Mouse (Mus musculus) limb, embryonic 12.5 days (tissue): ENCODE measurements around the gene Myo18b. TPM values are rescaled to one million over a fixed set of nuclear protein-coding genes. Genes with fewer than 3 reads are reported as not detected.

Experiments
- ATAC-seq: fragments of 200-750 bp; cut with Nextera tagmentation; 2 replicates; pipeline ENCODE4 v1.8.0; 2017; ENCODE audit warnings: low read depth, moderate TSS enrichment; ENCODE audit not compliant: insufficient number of reproducible peaks, insufficient read depth, low FRiP score, low TSS enrichment
- H3K27ac ChIP-seq: fragments of 300-500 bp; sonication (generic); 2 replicates; pipeline ENCODE4 v1.5.1; 2016; ENCODE audit warnings: mild to moderate bottlenecking, moderate library complexity
- H3K27me3 ChIP-seq: fragments of 300-500 bp; sonication (generic); 2 replicates; pipeline ENCODE4 v1.6.1; 2016; ENCODE audit warnings: mild to moderate bottlenecking, moderate library complexity
- H3K36me3 ChIP-seq: fragments of 300-500 bp; sonication (generic); 2 replicates; pipeline ENCODE4 v1.6.1; 2016; ENCODE audit warnings: mild to moderate bottlenecking, moderate library complexity
- H3K4me1 ChIP-seq: fragments of 300-500 bp; sonication (generic); replicated peaks from 2 replicates; pipeline ENCODE4 v1.6.1; 2016
- H3K4me2 ChIP-seq: fragments of 300-500 bp; sonication (generic); 2 replicates; pipeline ENCODE4 v1.6.1; 2016; ENCODE audit warnings: mild to moderate bottlenecking, moderate library complexity
- H3K4me3 ChIP-seq: fragments of 300-500 bp; sonication (generic); replicated peaks from 2 replicates; pipeline ENCODE4 v1.5.1; 2016; ENCODE audit warnings: mild to moderate bottlenecking
- H3K9ac ChIP-seq: fragments of 300-500 bp; sonication (generic); replicated peaks from 2 replicates; pipeline ENCODE4 v1.6.1; 2016; ENCODE audit warnings: mild to moderate bottlenecking, moderate library complexity
- H3K9me3 ChIP-seq: fragments of 300-500 bp; sonication (generic); 2 replicates; pipeline ENCODE4 v1.6.1; 2016; ENCODE audit warnings: mild to moderate bottlenecking, moderate library complexity
- WGBS: fragments of 180-500 bp; shearing (Covaris S2); methylation state at CpG from one replicate; pipeline ENCODE4 v1.1.7; 2016; 5-methylcytosine and 5-hydroxymethylcytosine counted together
- polyA plus RNA-seq: library from polyadenylated mRNA; unstranded; fragments of >200 nt; fragmentation: Nextera tagmentation; extraction: Ambion mirVana; gene quantifications from 2 replicates; pipeline ENCODE4 v1.2.1, GENCODE M21; 2016

The Myo18b gene
- polyA plus RNA-seq, 1 experiment from 2014 or later, result 1.5 TPM

DNA sequence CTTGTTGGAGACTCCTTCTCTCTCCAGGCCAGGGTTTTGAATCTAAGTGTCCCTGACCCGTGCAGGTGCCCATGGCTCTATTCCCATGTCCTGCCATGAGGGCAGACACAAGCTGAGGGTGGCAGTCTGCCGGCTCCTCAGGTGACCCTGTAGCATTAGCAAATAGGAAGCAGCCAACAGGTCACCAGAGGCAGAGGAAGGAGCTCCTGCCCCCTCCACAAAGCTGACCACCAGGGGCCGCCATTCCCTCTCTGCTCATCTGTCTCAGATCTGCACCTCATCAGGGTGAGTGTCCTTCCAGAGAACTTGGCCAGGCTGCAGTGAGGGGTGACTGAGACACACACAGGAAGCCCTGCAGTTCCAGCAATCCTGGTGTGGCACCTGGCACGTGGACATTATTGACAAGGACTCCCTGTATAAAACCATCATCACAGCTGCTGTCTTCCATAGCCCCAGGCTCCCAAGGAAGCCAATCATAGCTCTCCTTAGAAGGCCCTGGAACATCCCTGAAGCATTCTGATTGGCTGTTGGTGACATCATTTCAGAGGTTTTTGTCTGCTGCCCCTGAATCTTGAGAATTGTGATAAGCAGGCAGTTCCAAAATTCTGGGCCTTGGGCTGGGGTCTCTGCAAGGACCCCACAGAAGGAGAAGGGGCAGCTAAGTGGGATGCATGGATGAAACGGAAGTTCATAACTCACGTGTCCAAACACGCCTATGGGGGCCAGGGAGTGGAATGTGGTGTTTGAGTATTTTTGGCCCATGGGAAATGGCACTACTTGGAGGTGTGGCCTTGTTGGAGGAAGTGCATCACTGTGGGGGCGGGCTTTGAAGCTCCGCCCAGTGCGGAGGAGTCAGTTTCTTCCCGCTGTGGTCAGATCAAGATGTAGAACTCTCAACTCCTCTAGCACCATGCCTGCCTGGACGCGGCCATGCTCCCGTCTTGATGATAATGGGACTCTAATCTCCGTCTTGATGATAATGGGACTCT, 104.1 kb downstream of the Myo18b start:
- 80% methylated on average over 15 of the region's 15 CpGs for WGBS
- Histone ChIP-seq H3K9me3 (no peaks in the 10 kb centered on the region), H3K4me2 (no peak overlapping the region), H3K4me1 (no peaks in the 10 kb centered on the region), H3K27ac (no peak overlapping the region), H3K9ac (no peak overlapping the region), H3K36me3 (no peaks in the 10 kb centered on the region), H3K27me3 (no peaks in the 10 kb centered on the region), H3K4me3 (no peak overlapping the region)
- no peak for ATAC-seq

DNA sequence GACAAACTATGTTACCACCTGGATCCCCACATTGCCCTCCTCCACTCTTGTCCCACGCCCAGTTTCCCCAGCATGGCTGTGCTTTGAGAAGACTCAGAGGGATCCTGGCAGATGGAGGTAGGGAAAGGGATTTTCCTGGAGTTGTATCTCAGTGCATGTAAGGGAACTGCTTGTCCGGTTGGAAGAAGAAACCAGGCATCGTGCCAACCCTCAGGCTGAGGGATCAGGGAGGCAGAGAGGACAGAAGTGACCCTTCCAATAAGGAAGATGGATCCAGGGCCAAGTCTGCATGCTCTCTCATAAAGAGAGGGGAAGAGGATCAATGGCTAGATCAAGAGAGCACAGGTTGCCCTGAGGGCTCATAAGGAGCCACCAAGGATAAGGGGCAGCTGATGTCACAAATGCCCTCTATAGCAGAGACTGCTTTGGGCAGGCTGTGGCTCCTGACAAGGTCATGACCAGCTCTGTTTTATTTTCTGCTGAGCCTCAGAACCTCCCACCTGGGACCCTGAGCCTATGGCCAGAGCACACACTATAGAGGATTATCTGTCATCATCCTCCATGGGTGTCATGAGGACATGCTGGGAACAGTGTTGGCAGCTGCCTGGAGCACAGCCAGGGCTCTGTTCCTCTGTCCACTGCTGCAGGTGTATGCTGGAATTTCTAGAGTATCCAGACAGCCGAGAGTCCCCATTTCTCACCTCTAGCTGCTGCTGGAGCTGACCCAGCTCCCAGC, 105.6 kb downstream of the Myo18b start:
- Histone ChIP-seq H3K36me3 (no peaks in the 10 kb centered on the region), H3K4me1 (no peaks in the 10 kb centered on the region), H3K27ac (no peak overlapping the region), H3K27me3 (no peaks in the 10 kb centered on the region), H3K9ac (no peak overlapping the region), H3K9me3 (no peaks in the 10 kb centered on the region), H3K4me2 (no peak overlapping the region), H3K4me3 (no peak overlapping the region)
- no peak for ATAC-seq
- 73% methylated on average over 4 of the region's 4 CpGs for WGBS

DNA sequence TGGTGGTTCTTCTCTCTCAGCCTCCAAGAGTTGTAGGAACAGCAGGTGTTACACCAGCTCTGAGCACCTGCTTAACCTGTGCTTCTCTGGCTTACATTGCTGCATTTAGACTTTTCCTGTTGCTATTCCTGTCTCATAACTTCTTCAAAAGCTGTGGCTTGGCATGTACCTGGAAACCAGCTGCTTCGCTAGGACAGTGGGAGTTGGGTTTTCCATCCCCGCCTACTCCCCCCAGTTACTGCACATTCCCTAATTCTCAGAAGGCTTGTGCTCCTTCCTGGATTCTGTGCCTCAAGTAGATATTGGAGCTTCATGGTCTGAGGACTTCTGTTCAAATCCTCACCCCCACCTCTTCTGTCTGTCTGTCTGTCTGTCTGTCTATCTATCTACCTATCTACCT, 107.7 kb downstream of the Myo18b start:
- no peak overlapping the region for H3K9ac ChIP-seq
- no peak for ATAC-seq
- H3K4me1 ChIP-seq, result no peaks in the 10 kb centered on the region
- H3K9me3 ChIP-seq, result no peaks in the 10 kb centered on the region
- H3K27me3 ChIP-seq, result no peaks in the 10 kb centered on the region
- H3K27ac ChIP-seq, result no peak overlapping the region
- no peak overlapping the region for H3K4me3 ChIP-seq
- no peak overlapping the region for H3K4me2 ChIP-seq
- WGBS, result 86% methylated on average over 2 of the region's 2 CpGs
- H3K36me3 ChIP-seq, result no peaks in the 10 kb centered on the region

DNA sequence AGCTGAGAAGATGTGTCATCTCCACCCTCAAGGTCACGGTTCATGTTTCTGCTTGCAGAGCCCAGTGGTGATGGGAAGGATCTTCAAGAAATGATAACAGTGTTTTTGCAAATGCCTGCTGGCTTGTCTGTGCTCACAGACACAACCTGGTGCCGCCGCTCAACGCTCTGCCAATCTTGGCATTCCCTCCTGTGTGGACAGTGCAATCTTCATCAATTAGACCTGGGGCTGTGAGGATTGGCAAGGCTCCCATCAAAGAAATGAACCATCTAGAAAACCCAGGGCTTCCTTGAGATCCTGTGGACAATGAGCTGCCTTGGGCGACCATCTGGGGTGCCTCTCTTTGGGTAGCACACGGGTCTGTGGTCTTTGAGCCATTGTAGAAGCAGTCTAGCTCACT, 109.4 kb downstream of the Myo18b start:
- no peaks in the 10 kb centered on the region for H3K4me1 ChIP-seq

DNA sequence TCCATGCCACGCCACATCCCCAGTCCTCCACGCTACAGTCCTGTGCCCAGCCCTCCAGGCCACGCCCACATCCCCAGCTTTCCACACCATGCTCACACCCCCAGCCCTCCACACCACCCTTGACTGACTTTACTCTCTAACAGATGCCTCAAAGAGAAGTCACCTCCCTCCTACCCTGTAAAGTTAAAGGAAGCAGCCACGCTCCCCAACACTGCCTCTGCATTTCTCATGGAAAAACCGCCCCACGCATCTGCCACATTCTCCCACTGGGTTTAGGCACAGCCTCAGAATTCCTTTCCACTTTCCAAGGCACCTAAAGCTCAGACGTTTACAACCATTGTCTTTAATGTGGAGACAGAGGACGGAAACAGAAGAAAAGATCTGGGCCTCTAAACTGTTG, 110.1 kb downstream of the Myo18b start:
- H3K36me3 ChIP-seq, result no peaks in the 10 kb centered on the region
- no peaks in the 10 kb centered on the region for H3K27me3 ChIP-seq
- no peak overlapping the region for H3K27ac ChIP-seq
- H3K4me2 ChIP-seq, result no peak overlapping the region
- WGBS, result 76% methylated on average over 8 of the region's 8 CpGs
- H3K9ac ChIP-seq, result no peak overlapping the region
- ATAC-seq, result no peak
- H3K4me1 ChIP-seq, result no peaks in the 10 kb centered on the region
- no peak overlapping the region for H3K4me3 ChIP-seq
- H3K9me3 ChIP-seq, result peaks cover 3% of the 10 kb centered on the region; the same call in 1 of the 2 replicates

More for the DNA sequence above, 109.4 kb downstream of the Myo18b start:
- no peak overlapping the region for H3K4me3 ChIP-seq
- no peaks in the 10 kb centered on the region for H3K27me3 ChIP-seq
- H3K4me2 ChIP-seq, result no peak overlapping the region
- no peak for ATAC-seq
- H3K27ac ChIP-seq, result no peak overlapping the region
- WGBS, result 90% methylated on average over 6 of the region's 6 CpGs
- H3K9ac ChIP-seq, result no peak overlapping the region
- no peaks in the 10 kb centered on the region for H3K36me3 ChIP-seq
- H3K9me3 ChIP-seq, result no peaks in the 10 kb centered on the region

DNA sequence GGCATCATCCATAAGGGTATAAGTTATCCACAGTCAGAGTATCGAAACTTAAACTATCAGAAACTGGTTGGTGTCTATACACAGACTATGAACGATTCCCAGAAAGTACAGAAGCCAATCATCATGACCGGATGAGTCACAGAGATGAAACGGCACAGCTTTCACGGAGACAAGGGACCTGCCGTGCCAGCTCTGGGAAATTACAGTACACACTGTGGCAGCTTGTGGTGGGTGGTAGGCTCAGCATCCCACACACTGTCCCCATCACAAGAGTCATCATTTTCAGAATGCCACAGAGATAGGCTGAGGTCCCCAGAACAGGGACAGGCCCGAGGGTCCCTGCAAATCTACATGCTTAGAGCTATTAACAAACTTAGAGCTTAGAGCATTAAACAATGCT, 114.4 kb downstream of the Myo18b start:
- no peak overlapping the region for H3K27ac ChIP-seq
- ATAC-seq, result no peak
- H3K9ac ChIP-seq, result no peak overlapping the region
- no peaks in the 10 kb centered on the region for H3K4me1 ChIP-seq
- no peak overlapping the region for H3K4me3 ChIP-seq
- H3K4me2 ChIP-seq, result no peak overlapping the region
- WGBS, result 86% methylated on average over 7 of the region's 7 CpGs
- H3K36me3 ChIP-seq, result no peaks in the 10 kb centered on the region
- H3K27me3 ChIP-seq, result no peaks in the 10 kb centered on the region
- peaks cover 4% of the 10 kb centered on the region; the same call in 1 of the 2 replicates for H3K9me3 ChIP-seq

DNA sequence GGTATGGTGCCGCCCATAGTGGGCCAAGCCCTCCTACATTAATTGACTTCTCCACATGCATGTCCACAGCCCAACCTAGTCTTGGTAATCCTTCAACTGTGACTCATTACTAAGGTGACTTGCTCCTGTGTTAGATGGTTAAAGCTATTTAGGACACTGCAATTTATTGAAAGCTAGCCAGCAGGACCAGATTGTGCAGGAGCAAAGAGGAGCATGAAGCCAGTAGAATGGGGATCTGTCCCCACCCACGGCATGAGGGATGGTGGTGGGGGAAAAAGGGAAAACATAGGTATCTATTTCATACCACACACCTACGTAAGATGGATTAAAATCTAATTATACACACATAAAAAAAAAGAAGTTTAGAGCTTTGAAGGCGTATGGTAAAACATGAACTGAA, 114.9 kb downstream of the Myo18b start:
- H3K27me3 ChIP-seq, result no peaks in the 10 kb centered on the region
- H3K9ac ChIP-seq, result no peak overlapping the region
- no peaks in the 10 kb centered on the region for H3K36me3 ChIP-seq
- no peak overlapping the region for H3K27ac ChIP-seq
- H3K4me3 ChIP-seq, result no peak overlapping the region
- no peak overlapping the region for H3K4me2 ChIP-seq
- 88% methylated on average over 4 of the region's 4 CpGs for WGBS
- H3K4me1 ChIP-seq, result no peaks in the 10 kb centered on the region
- H3K9me3 ChIP-seq, result peaks cover 4% of the 10 kb centered on the region; the same call in 1 of the 2 replicates
- no peak for ATAC-seq

DNA sequence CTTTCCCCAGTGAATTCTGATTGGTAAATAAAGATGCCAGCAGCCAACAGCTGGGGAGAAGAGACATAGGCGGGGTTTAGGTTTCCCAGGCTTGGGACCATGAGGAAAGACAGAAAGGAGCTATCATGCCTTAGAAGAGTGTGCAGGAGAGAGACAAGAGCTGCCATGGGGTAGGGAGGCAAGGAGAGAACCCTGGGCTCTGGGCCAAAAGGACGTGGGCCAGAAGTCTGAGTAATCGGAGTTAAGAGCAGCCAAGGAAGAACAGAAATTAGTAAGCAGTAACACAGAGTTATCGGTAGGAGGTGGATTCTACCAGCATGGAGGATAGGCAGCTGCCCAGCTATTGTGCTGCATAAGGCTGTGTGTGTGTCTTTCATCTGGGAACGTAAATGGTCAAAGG, 115.8 kb downstream of the Myo18b start:
- no peak overlapping the region for H3K9ac ChIP-seq
- no peak overlapping the region for H3K4me3 ChIP-seq
- peaks cover 4% of the 10 kb centered on the region; the same call in 1 of the 2 replicates for H3K9me3 ChIP-seq
- ATAC-seq, result no peak
- H3K36me3 ChIP-seq, result no peaks in the 10 kb centered on the region
- no peaks in the 10 kb centered on the region for H3K27me3 ChIP-seq
- WGBS, result 85% methylated on average over 5 of the region's 5 CpGs
- H3K27ac ChIP-seq, result no peak overlapping the region
- no peak overlapping the region for H3K4me2 ChIP-seq
- no peaks in the 10 kb centered on the region for H3K4me1 ChIP-seq

DNA sequence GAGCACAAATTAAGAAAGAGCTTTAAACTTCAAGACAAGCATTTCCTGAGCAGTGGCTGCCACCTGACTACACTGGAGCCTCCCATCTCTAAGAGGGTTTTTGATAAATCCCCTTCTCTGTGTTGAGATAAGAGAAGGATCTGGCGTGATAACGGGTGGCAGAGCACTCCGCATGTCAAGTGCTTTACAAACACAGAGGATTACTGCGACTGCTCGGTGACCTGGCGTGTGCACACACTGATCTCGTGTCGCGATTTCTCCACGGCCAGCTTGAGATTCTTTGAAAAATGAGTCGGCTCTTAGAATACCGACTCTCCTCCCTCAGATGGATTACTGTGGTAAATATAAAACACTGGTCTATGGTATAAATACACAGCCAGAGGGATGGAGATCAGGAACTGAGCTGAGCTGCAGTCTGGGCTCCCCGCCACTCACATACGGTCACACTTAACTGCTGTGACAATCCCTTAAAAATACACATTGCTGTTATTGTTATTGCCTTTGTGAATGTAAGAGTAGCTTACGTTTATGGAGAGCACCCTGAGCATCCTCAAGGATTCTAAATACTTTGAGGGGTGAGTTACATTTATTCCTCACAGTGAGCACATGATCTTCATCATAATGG, 119.3 kb downstream of the Myo18b start:
- no peak for ATAC-seq
- WGBS, result 79% methylated on average over 15 of the region's 15 CpGs

DNA sequence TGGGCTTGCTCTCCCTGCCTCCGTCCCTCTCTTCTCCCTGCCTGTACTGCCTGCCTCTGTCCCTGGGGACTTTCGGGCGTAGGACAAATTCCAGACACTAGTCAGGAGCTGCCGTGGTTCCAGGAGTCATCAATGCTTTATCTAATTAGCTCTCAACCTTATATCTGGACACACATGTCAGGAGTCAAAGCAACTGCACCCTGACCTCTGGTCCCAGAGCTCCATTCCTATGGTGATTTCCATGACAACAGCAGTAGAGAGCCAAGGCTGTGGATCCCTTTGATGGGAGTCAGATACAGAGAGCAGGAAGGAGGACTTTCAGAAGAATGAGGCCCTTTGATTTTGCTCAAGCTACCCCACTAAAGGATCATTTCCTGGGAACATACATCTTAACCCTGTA, 122.7 kb downstream of the Myo18b start:
- no peaks in the 10 kb centered on the region for H3K36me3 ChIP-seq
- H3K4me1 ChIP-seq, result no peaks in the 10 kb centered on the region
- H3K4me2 ChIP-seq, result no peak overlapping the region
- 32% methylated on average over 4 of the region's 4 CpGs for WGBS
- no peaks in the 10 kb centered on the region for H3K27me3 ChIP-seq
- ATAC-seq, result no peak
- no peak overlapping the region for H3K4me3 ChIP-seq
- H3K9ac ChIP-seq, result no peak overlapping the region
- no peak overlapping the region for H3K27ac ChIP-seq
- H3K9me3 ChIP-seq, result no peaks in the 10 kb centered on the region

More for the DNA sequence above, 119.3 kb downstream of the Myo18b start:
- Histone ChIP-seq H3K27me3 (no peaks in the 10 kb centered on the region), H3K9me3 (peaks cover 4% of the 10 kb centered on the region; the same call in 1 of the 2 replicates), H3K4me1 (no peaks in the 10 kb centered on the region), H3K4me3 (no peak overlapping the region), H3K36me3 (no peaks in the 10 kb centered on the region), H3K4me2 (no peak overlapping the region), H3K27ac (no peak overlapping the region), H3K9ac (no peak overlapping the region)

DNA sequence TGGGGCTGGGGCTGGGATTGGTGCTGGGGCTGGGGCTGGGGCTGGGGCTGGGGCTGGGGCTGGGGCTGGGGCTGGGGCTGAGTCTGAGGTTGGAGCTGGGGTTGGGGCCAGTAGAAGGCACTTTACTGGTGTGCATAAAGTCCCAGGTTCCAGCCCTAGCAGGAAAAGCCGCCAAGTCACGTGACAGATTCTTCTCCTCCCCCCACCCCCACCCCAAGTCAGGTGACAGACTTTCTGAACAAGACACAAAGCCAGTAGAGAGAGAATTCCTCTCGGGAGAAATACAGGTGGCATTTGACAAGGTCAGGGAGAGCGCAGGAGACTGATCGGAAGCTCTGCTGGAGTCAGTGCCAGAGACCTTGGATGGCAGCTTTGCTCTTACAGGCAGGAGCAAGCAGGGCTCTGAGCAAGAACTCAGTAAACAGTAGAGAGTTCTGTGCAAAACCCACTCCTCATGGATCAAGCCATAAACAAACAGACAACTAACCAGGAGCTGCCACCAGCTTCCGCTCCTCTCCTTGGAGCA, 124.7 kb downstream of the Myo18b start:
- no peaks in the 10 kb centered on the region for H3K9me3 ChIP-seq
- no peak overlapping the region for H3K4me2 ChIP-seq
- ATAC-seq, result no peak
- H3K4me1 ChIP-seq, result no peaks in the 10 kb centered on the region
- no peaks in the 10 kb centered on the region; the same call in 1 of the 2 replicates for H3K27me3 ChIP-seq
- WGBS, result 57% methylated on average over 6 of the region's 6 CpGs
- H3K27ac ChIP-seq, result no peak overlapping the region
- no peaks in the 10 kb centered on the region for H3K36me3 ChIP-seq
- no peak overlapping the region for H3K9ac ChIP-seq
- no peak overlapping the region for H3K4me3 ChIP-seq
